In genomic region chr7:4460576-4461434, GRCm38 (mm10) we compare ENCODE assay signal across 7 mouse cellular contexts. TPM values are rescaled to one million over a fixed set of nuclear protein-coding genes. Genes with fewer than 3 reads are reported as not detected.
DNase-seq lines count a peak whose midpoint lies in the region; ATAC-seq and TF ChIP-seq lines count a peak whose summit lies in the region.

Gene Eps8l1, plus strand, starts transcription at chr7:4460674.

- 29% methylated on average over 14 of the region's 16 CpGs for WGBS in lung, adult 2 months

- peak; percentile 5; the same call in 1 of the 2 replicates for TF ChIP-seq POLR2A in lung, adult 2 months (IDR thresholded peaks at IDR 0.05; ENCODE audit: borderline replicate concordance, extremely low read depth, low read depth, low read length)

- peak; percentile 44 for ATAC-seq in granulocyte monocyte progenitor cell, adult 5-6 weeks (replicated peaks; ENCODE audit: poor library complexity, severe bottlenecking)

- no peaks in the 10 kb centered on the region for H3K36me3 ChIP-seq in splenic B cell, adult 2 months (ENCODE audit: control insufficient read depth, insufficient read depth, low read length, poor library complexity, severe bottlenecking)

- peaks cover 4% of the 10 kb centered on the region; the same call in 1 of the 2 replicates for H3K4me1 ChIP-seq in lung, adult 2 months (ENCODE audit: control insufficient read depth, insufficient read depth, low read length)

- TF ChIP-seq CTCF in lung, adult 2 months (IDR thresholded peaks at IDR 0.05; ENCODE audit: insufficient read depth, low read length): no peak

- no peak for DNase-seq in urinary bladder, adult 2 months (ENCODE audit: low spot score)
- DNase-seq in urinary bladder, postnatal 25 days (ENCODE audit: low spot score): no peak
- peak; percentile 64 for DNase-seq in lung, adult 2 months
- peak; percentile 48 for DNase-seq in splenic B cell, adult 2 months (ENCODE audit: low read depth, low spot score)
- DNase-seq in urinary bladder, postnatal 10 days (ENCODE audit: low spot score): no peak
- DNase-seq in thymus, postnatal 4 days: no peak

- no peaks in the 10 kb centered on the region for H3K27me3 ChIP-seq in splenic B cell, adult 2 months (ENCODE audit: control insufficient read depth, insufficient read depth, low read length, poor library complexity, severe bottlenecking)

- peak within 1 kb of the TSS; percentile 61 for H3K4me3 ChIP-seq in lung, adult 2 months (replicated peaks; ENCODE audit: extremely low read depth, low read depth, low read length)

RNA-seq across cellular contexts. Expression of gene Eps8l1, which starts in this region (rescaled TPM):
- polyA plus RNA-seq in urinary bladder, adult 2 months (2012; rRNA removed): 19.2 and 21.2 TPM in 2 replicates
- total RNA-seq in granulocyte monocyte progenitor cell, adult 5-6 weeks (2014; fragmentation: Nextera tagmentation): 5.0 and 7.7 TPM in 2 replicates
- total RNA-seq in granulocyte monocyte progenitor cell, adult 5-6 weeks (2017): 1.6 and 7.1 TPM in 2 replicates
- polyA plus RNA-seq in lung, adult 2 months (2012; rRNA removed): 32.7 and 44.8 TPM in 2 replicates

Comparison
In these comparisons a context has a peak if more than half of its experiments do, and no peak if none do; other contexts are left out.
1. DNase-seq: peak in lung, adult 2 months (single experiment) and splenic B cell, adult 2 months (single experiment); none in urinary bladder, adult 2 months (single experiment), urinary bladder, postnatal 25 days (single experiment), urinary bladder, postnatal 10 days (single experiment) and thymus, postnatal 4 days (single experiment).